Mouse (Mus musculus): ENCODE measurements at regions not wholly inside any gene's neighbourhood (a gene's known extent, or its start where the extent isn't known, plus 50 kb on each side); places are given as distances from the start of the nearest gene placed in this dataset.

GRCm38 (mm10) chr5:43439191-43439590, 76.1 kb upstream of the C1qtnf7 start:
- Histone ChIP-seq H3K27ac (no peak overlapping the region), H3K9me3 (no peaks in the 10 kb centered on the region), H3K4me1 (no peaks in the 10 kb centered on the region), H3K4me2 (replicated peaks) (no peak overlapping the region), H3K4me3 (no peak overlapping the region), H3K36me3 (no peaks in the 10 kb centered on the region), H3K9ac (no peak overlapping the region), H3K27me3 (replicated peaks) (no peaks in the 10 kb centered on the region)
- no peak for ATAC-seq (ENCODE audit: low FRiP score, low read depth)
- 51% methylated on average over 2 of the region's 2 CpGs for WGBS

- Histone ChIP-seq H3K27ac (no peak overlapping the region), H3K27me3 (replicated peaks) (no peaks in the 10 kb centered on the region), H3K4me1 (no peaks in the 10 kb centered on the region), H3K4me2 (replicated peaks) (no peak overlapping the region), H3K36me3 (no peaks in the 10 kb centered on the region), H3K4me3 (no peak overlapping the region), H3K9ac (no peak overlapping the region), H3K9me3 (no peaks in the 10 kb centered on the region)
- 83% methylated on average over 3 of the region's 3 CpGs for WGBS
- ATAC-seq (ENCODE audit: low FRiP score, low read depth), result no peak
Measured at GRCm38 (mm10) chr5:43441306-43441705, 74.0 kb upstream of the C1qtnf7 start.

GRCm38 (mm10) chr5:43444582-43445214, 70.6 kb upstream of the C1qtnf7 start:
- peak; percentile 29; the same call in 1 of the 2 replicates for ATAC-seq (ENCODE audit: low FRiP score, low read depth)
- Histone ChIP-seq H3K4me3 (no peak overlapping the region), H3K4me1 (no peaks in the 10 kb centered on the region), H3K9me3 (no peaks in the 10 kb centered on the region), H3K9ac (no peak overlapping the region), H3K27ac (no peak overlapping the region), H3K27me3 (replicated peaks) (no peaks in the 10 kb centered on the region), H3K36me3 (no peaks in the 10 kb centered on the region), H3K4me2 (replicated peaks) (no peak overlapping the region)
- 52% methylated on average over 3 of the region's 3 CpGs for WGBS

GRCm38 (mm10) chr5:43445620-43446019, 69.7 kb upstream of the C1qtnf7 start:
- no peak overlapping the region for H3K9ac ChIP-seq
- no peak overlapping the region for H3K4me2 ChIP-seq (replicated peaks)
- no peak for ATAC-seq (ENCODE audit: low FRiP score, low read depth)
- H3K27ac ChIP-seq, result no peak overlapping the region
- H3K4me1 ChIP-seq, result no peaks in the 10 kb centered on the region
- no peaks in the 10 kb centered on the region for H3K36me3 ChIP-seq
- H3K9me3 ChIP-seq, result no peaks in the 10 kb centered on the region
- no peak overlapping the region for H3K4me3 ChIP-seq
- no peaks in the 10 kb centered on the region for H3K27me3 ChIP-seq (replicated peaks)

GRCm38 (mm10) chr5:43446295-43446694, 69.0 kb upstream of the C1qtnf7 start:
- H3K27ac ChIP-seq, result no peak overlapping the region
- H3K4me3 ChIP-seq, result no peak overlapping the region
- H3K27me3 ChIP-seq (replicated peaks), result no peaks in the 10 kb centered on the region
- no peaks in the 10 kb centered on the region for H3K36me3 ChIP-seq
- H3K9ac ChIP-seq, result no peak overlapping the region
- no peaks in the 10 kb centered on the region for H3K4me1 ChIP-seq
- ATAC-seq (ENCODE audit: low FRiP score, low read depth), result no peak
- no peaks in the 10 kb centered on the region for H3K9me3 ChIP-seq
- H3K4me2 ChIP-seq (replicated peaks), result no peak overlapping the region

GRCm38 (mm10) chr5:43456018-43456417, 59.3 kb upstream of the C1qtnf7 start:
- 78% methylated on average over 3 of the region's 3 CpGs for WGBS

GRCm38 (mm10) chr5:43457725-43458124, 57.6 kb upstream of the C1qtnf7 start:
- Histone ChIP-seq H3K9me3 (no peaks in the 10 kb centered on the region), H3K36me3 (no peaks in the 10 kb centered on the region), H3K4me3 (no peak overlapping the region), H3K4me2 (replicated peaks) (no peak overlapping the region), H3K4me1 (no peaks in the 10 kb centered on the region), H3K27me3 (replicated peaks) (no peaks in the 10 kb centered on the region), H3K9ac (no peak overlapping the region), H3K27ac (no peak overlapping the region)
- no peak for ATAC-seq (ENCODE audit: low FRiP score, low read depth)
- 85% methylated on average over 7 of the region's 7 CpGs for WGBS

More at GRCm38 (mm10) chr5:43456018-43456417, 59.3 kb upstream of the C1qtnf7 start:
- ATAC-seq (ENCODE audit: low FRiP score, low read depth), result no peak
- Histone ChIP-seq H3K4me1 (no peaks in the 10 kb centered on the region), H3K27ac (no peak overlapping the region), H3K27me3 (replicated peaks) (no peaks in the 10 kb centered on the region), H3K4me3 (no peak overlapping the region), H3K36me3 (no peaks in the 10 kb centered on the region), H3K4me2 (replicated peaks) (no peak overlapping the region), H3K9ac (no peak overlapping the region), H3K9me3 (no peaks in the 10 kb centered on the region)

GRCm38 (mm10) chr5:43461987-43462715, 53.2 kb upstream of the C1qtnf7 start:
- WGBS, result 89% methylated on average over 1 of the region's 1 CpGs
- Histone ChIP-seq H3K4me1 (no peaks in the 10 kb centered on the region), H3K27me3 (replicated peaks) (no peaks in the 10 kb centered on the region), H3K36me3 (no peaks in the 10 kb centered on the region), H3K27ac (no peak overlapping the region), H3K4me3 (no peak overlapping the region), H3K9me3 (no peaks in the 10 kb centered on the region), H3K4me2 (replicated peaks) (no peak overlapping the region), H3K9ac (no peak overlapping the region)
- no peak for ATAC-seq (ENCODE audit: low FRiP score, low read depth)

Measured in neural tube, embryonic 12.5 days (tissue).